Mouse (Mus musculus): ENCODE measurements around the gene F930015N05Rik. TPM values are rescaled to one million over a fixed set of nuclear protein-coding genes. Genes with fewer than 3 reads are reported as not detected.

The F930015N05Rik gene
- polyA plus RNA-seq, 1 experiment from 2014 or later = 1.9 TPM

- Histone ChIP-seq H3K27ac (peak overlapping the region; percentile 91; the same call in 1 of the 2 replicates), H3K36me3 (no peaks in the 10 kb centered on the region), H3K4me2 (replicated peaks) (peak overlapping the region; percentile 98), H3K27me3 (peaks cover 22% of the 10 kb centered on the region), H3K9me3 (no peaks in the 10 kb centered on the region), H3K9ac (peak overlapping the region; percentile 94), H3K4me1 (peaks cover 27% of the 10 kb centered on the region), H3K4me3 (peak overlapping the region; percentile 73)
- no peak for ATAC-seq (ENCODE audit: low FRiP score, low read depth)
- WGBS = 12% methylated on average over 5 of the region's 5 CpGs
Observed at GRCm38 (mm10) chr11:64436791-64437298, 392 bp upstream of the F930015N05Rik start.

GRCm38 (mm10) chr11:64435546-64436411, 674 bp downstream of the F930015N05Rik start:
- Histone ChIP-seq H3K4me3 (peak overlapping the region; percentile 73), H3K9me3 (no peaks in the 10 kb centered on the region), H3K27ac (peak overlapping the region; percentile 91), H3K36me3 (no peaks in the 10 kb centered on the region), H3K9ac (peak overlapping the region; percentile 94), H3K27me3 (peaks cover 21% of the 10 kb centered on the region), H3K4me2 (replicated peaks) (peak overlapping the region; percentile 98), H3K4me1 (peaks cover 17% of the 10 kb centered on the region)
- under 1% methylated on average over 81 of the region's 81 CpGs for WGBS
- ATAC-seq (ENCODE audit: low FRiP score, low read depth) = peak; percentile 50

- WGBS = under 1% methylated on average over 31 of the region's 36 CpGs
- ATAC-seq (ENCODE audit: low FRiP score, low read depth) = peak; percentile 85
- H3K4me3 ChIP-seq = peak within 1 kb of the TSS; percentile 73
Observed at GRCm38 (mm10) chr11:64434611-64435545, 1.6 kb downstream of the F930015N05Rik start, which contains the start of gene Hs3st3a1. Gene Hs3st3a1, plus strand, starts transcription at chr11:64435332.

GRCm38 (mm10) chr11:64418969-64419368, 17.5 kb downstream of the F930015N05Rik start:
- Histone ChIP-seq H3K4me2 (replicated peaks) (no peak overlapping the region), H3K36me3 (no peaks in the 10 kb centered on the region), H3K4me1 (no peaks in the 10 kb centered on the region), H3K27me3 (no peaks in the 10 kb centered on the region), H3K9ac (no peak overlapping the region), H3K27ac (no peak overlapping the region), H3K4me3 (no peak overlapping the region), H3K9me3 (no peaks in the 10 kb centered on the region; the same call in 1 of the 2 replicates)
- WGBS = 44% methylated on average over 1 of the region's 1 CpGs
- ATAC-seq (ENCODE audit: low FRiP score, low read depth) = no peak

More at GRCm38 (mm10) chr11:64434611-64435545, 1.6 kb downstream of the F930015N05Rik start, which contains the start of gene Hs3st3a1:
- H3K4me1 ChIP-seq = peaks cover 13% of the 10 kb centered on the region
- H3K36me3 ChIP-seq = no peaks in the 10 kb centered on the region
- H3K27ac ChIP-seq = peak within 1 kb of the TSS; percentile 91
- peak within 1 kb of the TSS; percentile 94 for H3K9ac ChIP-seq
- H3K9me3 ChIP-seq = no peaks in the 10 kb centered on the region
- H3K4me2 ChIP-seq (replicated peaks) = peak within 1 kb of the TSS; percentile 98
- H3K27me3 ChIP-seq = peaks cover 13% of the 10 kb centered on the region

- Histone ChIP-seq H3K36me3 (no peaks in the 10 kb centered on the region), H3K4me2 (replicated peaks) (no peak overlapping the region), H3K9ac (no peak overlapping the region), H3K4me3 (no peak overlapping the region), H3K27me3 (peaks cover 24% of the 10 kb centered on the region), H3K27ac (no peak overlapping the region), H3K4me1 (peaks cover 7% of the 10 kb centered on the region; the same call in 1 of the 2 replicates), H3K9me3 (no peaks in the 10 kb centered on the region)
- no peak for ATAC-seq (ENCODE audit: low FRiP score, low read depth)
- 63% methylated on average over 6 of the region's 6 CpGs for WGBS
Observed at GRCm38 (mm10) chr11:64400534-64401093, 35.8 kb downstream of the F930015N05Rik start.

- WGBS = 67% methylated on average over 3 of the region's 3 CpGs
- ATAC-seq (ENCODE audit: low FRiP score, low read depth) = no peak
- Histone ChIP-seq H3K4me3 (no peak overlapping the region), H3K4me1 (peaks cover 7% of the 10 kb centered on the region; the same call in 1 of the 2 replicates), H3K27me3 (peaks cover 28% of the 10 kb centered on the region), H3K9me3 (no peaks in the 10 kb centered on the region), H3K27ac (no peak overlapping the region), H3K9ac (no peak overlapping the region), H3K4me2 (replicated peaks) (no peak overlapping the region), H3K36me3 (no peaks in the 10 kb centered on the region)
Observed at GRCm38 (mm10) chr11:64397612-64398011, 38.8 kb downstream of the F930015N05Rik start.

- Histone ChIP-seq H3K36me3 (no peaks in the 10 kb centered on the region), H3K27ac (no peak overlapping the region), H3K4me3 (no peak overlapping the region), H3K4me2 (replicated peaks) (no peak overlapping the region), H3K9ac (no peak overlapping the region), H3K27me3 (peaks cover 28% of the 10 kb centered on the region), H3K4me1 (peaks cover 7% of the 10 kb centered on the region; the same call in 1 of the 2 replicates), H3K9me3 (no peaks in the 10 kb centered on the region)
- WGBS = 65% methylated on average over 6 of the region's 6 CpGs
- ATAC-seq (ENCODE audit: low FRiP score, low read depth) = no peak
Observed at GRCm38 (mm10) chr11:64396949-64397348, 39.5 kb downstream of the F930015N05Rik start.

GRCm38 (mm10) chr11:64396331-64396881, 40.0 kb downstream of the F930015N05Rik start:
- Histone ChIP-seq H3K9ac (no peak overlapping the region), H3K4me3 (peak overlapping the region; percentile 5; the same call in 1 of the 2 replicates), H3K27ac (no peak overlapping the region), H3K4me2 (replicated peaks) (peak overlapping the region; percentile 34), H3K27me3 (peaks cover 28% of the 10 kb centered on the region), H3K9me3 (no peaks in the 10 kb centered on the region), H3K36me3 (no peaks in the 10 kb centered on the region), H3K4me1 (peaks cover 7% of the 10 kb centered on the region; the same call in 1 of the 2 replicates)
- 8% methylated on average over 7 of the region's 7 CpGs for WGBS
- ATAC-seq (ENCODE audit: low FRiP score, low read depth) = no peak

- H3K9ac ChIP-seq = no peak overlapping the region
- no peaks in the 10 kb centered on the region for H3K27me3 ChIP-seq
- no peak overlapping the region for H3K4me2 ChIP-seq (replicated peaks)
- WGBS = 91% methylated on average over 4 of the region's 4 CpGs
- ATAC-seq (ENCODE audit: low FRiP score, low read depth) = no peak
- no peaks in the 10 kb centered on the region for H3K36me3 ChIP-seq
- H3K9me3 ChIP-seq = no peaks in the 10 kb centered on the region
- H3K4me1 ChIP-seq = peaks cover 7% of the 10 kb centered on the region; the same call in 1 of the 2 replicates
- no peak overlapping the region for H3K27ac ChIP-seq
- no peak overlapping the region for H3K4me3 ChIP-seq
Observed at GRCm38 (mm10) chr11:64386333-64386732, 50.1 kb downstream of the F930015N05Rik start.

Measured in limb, embryonic 13.5 days (tissue).